Mouse (Mus musculus) cerebellum, adult 2 months (tissue): ENCODE measurements at regions not wholly inside any gene's neighbourhood (a gene's known extent, or its start where the extent isn't known, plus 50 kb on each side); places are given as distances from the start of the nearest gene placed in this dataset.

Experiments
- CTCF ChIP-seq: fragments of 200-500 bp; IDR thresholded peaks from 2 replicates; pipeline ENCODE4 v1.5.1; 2011; ENCODE audit warnings: low read depth, mild to moderate bottlenecking, control low read depth, low read length, moderate library complexity, borderline replicate concordance; ENCODE audit not compliant: insufficient read depth
- POLR2A ChIP-seq: fragments of 200-500 bp; IDR thresholded peaks from 2 replicates; pipeline ENCODE4 v1.6.1; 2011; ENCODE audit warnings: low read length, control low read depth, borderline replicate concordance; ENCODE audit not compliant: insufficient read depth

DNA sequence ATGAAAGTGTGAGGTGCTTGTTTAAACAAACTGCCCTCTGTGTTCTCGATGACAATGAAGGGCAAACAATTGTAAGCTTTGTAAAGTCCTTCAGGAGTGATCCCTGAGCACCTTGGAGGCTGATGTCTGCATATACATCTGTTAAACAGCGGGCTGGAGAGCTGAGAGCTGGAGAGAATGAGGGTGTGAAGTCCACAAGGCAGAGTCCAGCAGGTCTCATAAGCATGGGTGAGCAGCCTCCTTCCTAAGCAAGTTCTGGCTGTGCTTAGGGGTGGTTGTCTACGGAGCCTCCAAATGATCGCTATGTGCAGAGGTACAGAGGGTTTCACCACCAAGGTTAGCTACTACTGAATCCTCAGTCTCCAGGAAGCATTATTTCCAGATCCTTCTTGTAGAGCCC, 350.2 kb downstream of the Ankrd50 start:
- no peak for TF ChIP-seq POLR2A
- no peak for TF ChIP-seq CTCF
